Mouse (Mus musculus): ENCODE measurements around the gene Foxj2. TPM values are rescaled to one million over a fixed set of nuclear protein-coding genes. Genes with fewer than 3 reads are reported as not detected.
A peak's percentile ranks its signal among the peaks of the same experiment; 100 is the strongest.

The Foxj2 gene
- total and polyA plus RNA-seq, 2 experiments from 2014 or later = 4.4 to 17.8 TPM

DNA sequence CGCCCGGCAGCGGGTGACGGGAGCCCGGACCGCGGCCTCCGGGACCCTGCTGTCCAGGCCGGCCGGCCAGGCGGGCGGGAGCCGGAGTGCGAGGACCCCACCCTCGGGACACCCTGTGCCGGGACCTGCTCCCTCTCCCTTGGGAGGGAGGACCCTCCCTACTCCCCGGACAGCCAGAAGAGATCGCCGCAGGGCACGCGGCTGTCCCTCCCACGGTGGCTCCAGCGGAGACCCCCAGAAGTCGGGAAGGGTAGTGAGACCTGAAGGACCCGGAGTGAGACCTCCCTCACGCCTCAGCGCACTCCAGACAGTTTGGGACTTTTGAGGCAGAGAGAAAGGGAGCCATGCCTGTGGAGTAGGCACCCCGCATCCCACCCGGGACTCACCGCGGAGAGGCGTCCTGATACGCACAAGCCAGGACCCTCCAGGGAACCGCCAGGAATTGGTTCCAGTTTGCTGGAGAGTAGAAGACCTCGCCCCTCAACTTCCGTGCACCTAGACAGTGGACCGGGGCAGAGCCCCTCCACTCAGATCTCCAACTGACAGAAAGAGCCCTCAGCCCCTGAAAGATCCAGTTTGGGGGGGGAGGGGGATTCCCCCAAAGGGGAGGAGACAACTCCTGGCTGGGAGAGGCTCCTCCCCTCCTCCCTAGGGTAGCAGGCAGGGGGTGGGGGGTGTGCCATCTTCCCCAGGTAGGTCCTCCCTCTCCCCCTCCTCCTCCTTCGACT is 521 bp downstream of the Foxj2 start:
- Histone ChIP-seq H3K9me3 (replicated peaks; ENCODE audit: control insufficient read depth, low read length) (no peaks in the 10 kb centered on the region), H3K27me3 (ENCODE audit: control insufficient read depth, insufficient read depth, low read length) (no peaks in the 10 kb centered on the region), H3K36me3 (replicated peaks; ENCODE audit: control insufficient read depth, insufficient read depth, low read length) (no peaks in the 10 kb centered on the region), H3K9ac (replicated peaks; ENCODE audit: low read depth, low read length) (peak overlapping the region; percentile 97), H3K4me2 (ENCODE audit: low read depth, low read length) (peak overlapping the region; percentile 84), H3K27ac (ENCODE audit: low read depth) (peak overlapping the region; percentile 91), H3K4me1 (ENCODE audit: control insufficient read depth, insufficient read depth) (peaks cover 31% of the 10 kb centered on the region), H3K4me3 (ENCODE audit: low read depth, low read length) (peak overlapping the region; percentile 85)
- peak; percentile 47 for ATAC-seq (ENCODE audit: insufficient read depth, low read depth)
- TF ChIP-seq EP300 (IDR thresholded peaks at IDR 0.05; ENCODE audit: low read depth) (no peak), CTCF (IDR thresholded peaks at IDR 0.05; ENCODE audit: low read depth) (no peak)
- no peak for DNase-seq (ENCODE audit: low spot score)
- WGBS = 1% methylated on average over 27 of the region's 38 CpGs

DNA sequence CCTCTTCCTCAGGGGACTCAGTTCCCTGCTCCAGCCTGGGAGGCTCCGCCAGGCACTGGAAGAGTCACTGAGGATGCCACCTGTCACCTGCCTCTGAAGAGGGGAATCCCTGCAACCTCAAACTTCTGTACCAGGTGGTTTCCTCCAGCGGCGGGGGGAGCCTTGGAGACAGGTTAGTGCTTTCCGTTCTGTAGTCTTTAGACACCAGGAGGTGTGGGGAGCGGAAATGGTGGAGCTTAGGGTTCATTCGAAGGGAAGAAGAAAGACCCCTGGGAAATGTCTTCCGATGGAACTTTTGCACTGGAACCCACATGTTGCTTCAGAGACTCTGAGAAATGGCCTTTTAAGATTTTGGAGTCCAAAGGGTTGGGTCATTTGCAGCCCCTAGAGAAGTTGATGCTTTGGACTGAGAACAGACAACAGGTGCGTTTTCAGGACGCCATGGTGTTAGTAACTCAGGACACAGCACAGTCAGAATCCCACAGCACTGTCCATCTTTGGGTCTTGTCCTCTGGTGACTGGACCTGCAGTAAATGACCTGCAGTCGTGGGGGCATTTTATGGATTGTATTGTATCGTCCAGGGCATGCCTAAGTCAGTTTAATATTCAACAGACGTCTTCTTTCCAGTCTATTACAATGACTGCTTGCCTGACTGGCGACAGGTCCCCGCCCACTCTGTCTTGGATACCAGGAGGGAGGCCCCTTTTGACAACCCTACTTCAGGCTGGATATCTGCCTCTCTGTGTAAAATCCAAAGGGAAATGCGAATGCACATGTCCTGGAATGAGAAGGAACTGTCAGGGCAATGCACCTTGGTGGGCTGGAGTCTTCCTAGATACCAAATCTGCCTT is 1.3 kb downstream of the Foxj2 start:
- 21% methylated on average over 15 of the region's 15 CpGs for WGBS
- DNase-seq (ENCODE audit: low spot score) (no peak), ATAC-seq (ENCODE audit: insufficient read depth, low read depth) (no peak)
- no peaks in the 10 kb centered on the region for H3K9me3 ChIP-seq (replicated peaks; ENCODE audit: control insufficient read depth, low read length)
- H3K36me3 ChIP-seq (replicated peaks; ENCODE audit: control insufficient read depth, insufficient read depth, low read length) = no peaks in the 10 kb centered on the region
- peak overlapping the region; percentile 85 for H3K4me3 ChIP-seq (ENCODE audit: low read depth, low read length)
- TF ChIP-seq EP300 (IDR thresholded peaks at IDR 0.05; ENCODE audit: low read depth) (no peak), CTCF (IDR thresholded peaks at IDR 0.05; ENCODE audit: low read depth) (no peak)
- peak overlapping the region; percentile 97 for H3K9ac ChIP-seq (replicated peaks; ENCODE audit: low read depth, low read length)
- H3K27ac ChIP-seq (ENCODE audit: low read depth) = no peak overlapping the region
- H3K27me3 ChIP-seq (ENCODE audit: control insufficient read depth, insufficient read depth, low read length) = no peaks in the 10 kb centered on the region
- H3K4me2 ChIP-seq (ENCODE audit: low read depth, low read length) = peak overlapping the region; percentile 84
- H3K4me1 ChIP-seq (ENCODE audit: control insufficient read depth, insufficient read depth) = peaks cover 39% of the 10 kb centered on the region

DNA sequence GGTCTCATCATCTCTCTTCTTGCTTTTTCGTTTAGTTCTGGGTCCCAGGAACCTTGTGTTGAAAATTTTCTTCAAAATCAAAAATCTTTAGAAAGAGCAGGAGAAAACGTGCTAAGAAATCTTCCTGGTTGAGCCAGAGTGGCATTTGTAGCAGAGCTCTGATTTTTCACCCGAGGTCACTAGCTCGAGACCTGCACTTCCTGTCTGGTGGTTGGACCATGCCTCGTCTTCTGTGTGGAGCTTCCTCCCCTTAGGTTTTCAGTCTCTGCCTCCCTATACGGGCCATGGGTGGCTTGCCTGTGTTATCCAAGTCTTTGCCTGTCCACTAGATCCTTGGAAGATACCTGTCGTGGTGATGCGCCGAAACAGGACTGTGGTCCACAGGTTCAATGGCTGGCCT is 2.1 kb downstream of the Foxj2 start:
- DNase-seq (ENCODE audit: low spot score) (no peak), ATAC-seq (ENCODE audit: insufficient read depth, low read depth) (no peak)
- 65% methylated on average over 9 of the region's 9 CpGs for WGBS
- H3K9me3 ChIP-seq (replicated peaks; ENCODE audit: control insufficient read depth, low read length) = no peaks in the 10 kb centered on the region
- H3K36me3 ChIP-seq (replicated peaks; ENCODE audit: control insufficient read depth, insufficient read depth, low read length) = no peaks in the 10 kb centered on the region
- no peak overlapping the region for H3K27ac ChIP-seq (ENCODE audit: low read depth)
- no peak overlapping the region for H3K4me3 ChIP-seq (ENCODE audit: low read depth, low read length)
- H3K4me2 ChIP-seq (ENCODE audit: low read depth, low read length) = peak overlapping the region; percentile 84
- H3K9ac ChIP-seq (replicated peaks; ENCODE audit: low read depth, low read length) = no peak overlapping the region
- H3K27me3 ChIP-seq (ENCODE audit: control insufficient read depth, insufficient read depth, low read length) = no peaks in the 10 kb centered on the region
- peaks cover 44% of the 10 kb centered on the region for H3K4me1 ChIP-seq (ENCODE audit: control insufficient read depth, insufficient read depth)
- no peak for TF ChIP-seq CTCF (IDR thresholded peaks at IDR 0.05; ENCODE audit: low read depth)
- TF ChIP-seq EP300 (IDR thresholded peaks at IDR 0.05; ENCODE audit: low read depth) = no peak

DNA sequence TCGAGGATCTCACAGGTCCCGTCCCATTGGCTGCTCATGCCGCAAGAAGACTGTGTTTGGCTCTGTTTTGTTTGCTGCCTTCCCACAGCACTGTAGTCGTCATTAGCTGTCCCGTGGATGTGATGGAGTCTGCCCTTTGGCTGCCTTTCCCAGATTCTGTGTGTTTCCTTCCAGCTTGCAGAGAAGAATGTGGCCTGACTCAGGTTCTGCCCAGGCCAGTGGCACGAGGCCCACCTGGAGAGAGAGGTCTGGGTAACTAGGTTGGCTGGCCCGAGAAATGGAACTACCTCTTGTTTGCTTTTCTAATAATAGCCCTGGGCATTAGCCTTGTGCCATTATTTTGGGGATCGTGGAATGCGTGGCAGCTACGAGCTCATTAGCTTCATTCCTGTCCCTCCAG is 4.4 kb downstream of the Foxj2 start:
- Histone ChIP-seq H3K4me3 (ENCODE audit: low read depth, low read length) (no peak overlapping the region), H3K36me3 (replicated peaks; ENCODE audit: control insufficient read depth, insufficient read depth, low read length) (peaks cover 11% of the 10 kb centered on the region), H3K4me2 (ENCODE audit: low read depth, low read length) (peak overlapping the region; percentile 29), H3K9me3 (replicated peaks; ENCODE audit: control insufficient read depth, low read length) (no peaks in the 10 kb centered on the region), H3K4me1 (ENCODE audit: control insufficient read depth, insufficient read depth) (peaks cover 49% of the 10 kb centered on the region), H3K27ac (ENCODE audit: low read depth) (peak overlapping the region; percentile 83), H3K27me3 (ENCODE audit: control insufficient read depth, insufficient read depth, low read length) (no peaks in the 10 kb centered on the region), H3K9ac (replicated peaks; ENCODE audit: low read depth, low read length) (no peak overlapping the region)
- ATAC-seq (ENCODE audit: insufficient read depth, low read depth) (no peak), DNase-seq (ENCODE audit: low spot score) (peak; percentile 36)
- TF ChIP-seq CTCF (IDR thresholded peaks at IDR 0.05; ENCODE audit: low read depth) (no peak), EP300 (IDR thresholded peaks at IDR 0.05; ENCODE audit: low read depth) (no peak)
- 35% methylated on average over 10 of the region's 10 CpGs for WGBS

DNA sequence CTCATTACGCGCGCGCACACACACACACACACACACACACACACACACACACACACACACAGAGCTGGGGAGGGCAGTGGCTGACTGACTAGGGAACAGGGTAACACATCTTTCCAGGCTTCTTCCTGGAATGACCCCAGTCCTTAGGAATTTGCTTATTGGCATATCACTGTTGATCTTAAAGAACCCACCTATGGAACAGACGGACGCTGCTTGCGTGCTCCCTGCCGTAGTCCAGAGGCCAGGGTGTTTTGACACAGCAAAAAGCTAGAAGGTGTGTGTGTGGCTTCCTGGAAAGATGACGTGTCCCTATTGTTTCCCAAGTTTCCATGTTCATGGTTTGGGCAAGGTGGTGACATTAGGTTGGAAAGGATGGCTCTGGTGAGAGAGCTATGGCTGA is 5.5 kb downstream of the Foxj2 start:
- H3K9me3 ChIP-seq (replicated peaks; ENCODE audit: control insufficient read depth, low read length) = no peaks in the 10 kb centered on the region
- no peak for DNase-seq (ENCODE audit: low spot score)
- 75% methylated on average over 8 of the region's 9 CpGs for WGBS
- H3K27me3 ChIP-seq (ENCODE audit: control insufficient read depth, insufficient read depth, low read length) = no peaks in the 10 kb centered on the region
- H3K4me1 ChIP-seq (ENCODE audit: control insufficient read depth, insufficient read depth) = peaks cover 49% of the 10 kb centered on the region
- peak overlapping the region; percentile 83 for H3K27ac ChIP-seq (ENCODE audit: low read depth)
- H3K4me3 ChIP-seq (ENCODE audit: low read depth, low read length) = no peak overlapping the region
- H3K36me3 ChIP-seq (replicated peaks; ENCODE audit: control insufficient read depth, insufficient read depth, low read length) = peaks cover 21% of the 10 kb centered on the region
- TF ChIP-seq EP300 (IDR thresholded peaks at IDR 0.05; ENCODE audit: low read depth) = no peak
- TF ChIP-seq CTCF (IDR thresholded peaks at IDR 0.05; ENCODE audit: low read depth) = no peak
- H3K4me2 ChIP-seq (ENCODE audit: low read depth, low read length) = peak overlapping the region; percentile 72; the same call in 1 of the 2 replicates
- H3K9ac ChIP-seq (replicated peaks; ENCODE audit: low read depth, low read length) = no peak overlapping the region
- ATAC-seq (ENCODE audit: insufficient read depth, low read depth) = no peak
